Mouse (Mus musculus) lung, postnatal 0 days (tissue): ENCODE data around the gene Krtap2-4.
"Not testable (repeated sequence)": the region's sequence is repeated elsewhere in the genome, so short reads cannot be mapped to it uniquely, and the experiment has no call there.

Source experiments
- CTCF ChIP-seq: IDR thresholded peaks from 2 replicates; pipeline ENCODE4 v1.5.1; 2016; ENCODE audit warnings: antibody characterized with exemption, mild to moderate bottlenecking
- EP300 ChIP-seq: IDR thresholded peaks from 2 replicates; pipeline ENCODE4 v1.6.1; 2016; ENCODE audit warnings: antibody characterized with exemption, mild to moderate bottlenecking, control low read depth

- not testable (repeated sequence) for TF ChIP-seq CTCF, EP300
These were observed 4.6 kb downstream of the Krtap2-4 start, which contains the start of gene Gm11937 for GRCm38 (mm10) chr11:99610089-99610488.
